Mouse (Mus musculus) heart, adult 9 months (tissue): Measurements from ENCODE around the gene Omp.

Experiments used
- DNase-seq, 2 experiments: peaks; one replicate each; pipeline ENCODE4 v3.0.0; 2022; ENCODE audit warnings: low spot score in 2 of 2

The Omp gene

DNA sequence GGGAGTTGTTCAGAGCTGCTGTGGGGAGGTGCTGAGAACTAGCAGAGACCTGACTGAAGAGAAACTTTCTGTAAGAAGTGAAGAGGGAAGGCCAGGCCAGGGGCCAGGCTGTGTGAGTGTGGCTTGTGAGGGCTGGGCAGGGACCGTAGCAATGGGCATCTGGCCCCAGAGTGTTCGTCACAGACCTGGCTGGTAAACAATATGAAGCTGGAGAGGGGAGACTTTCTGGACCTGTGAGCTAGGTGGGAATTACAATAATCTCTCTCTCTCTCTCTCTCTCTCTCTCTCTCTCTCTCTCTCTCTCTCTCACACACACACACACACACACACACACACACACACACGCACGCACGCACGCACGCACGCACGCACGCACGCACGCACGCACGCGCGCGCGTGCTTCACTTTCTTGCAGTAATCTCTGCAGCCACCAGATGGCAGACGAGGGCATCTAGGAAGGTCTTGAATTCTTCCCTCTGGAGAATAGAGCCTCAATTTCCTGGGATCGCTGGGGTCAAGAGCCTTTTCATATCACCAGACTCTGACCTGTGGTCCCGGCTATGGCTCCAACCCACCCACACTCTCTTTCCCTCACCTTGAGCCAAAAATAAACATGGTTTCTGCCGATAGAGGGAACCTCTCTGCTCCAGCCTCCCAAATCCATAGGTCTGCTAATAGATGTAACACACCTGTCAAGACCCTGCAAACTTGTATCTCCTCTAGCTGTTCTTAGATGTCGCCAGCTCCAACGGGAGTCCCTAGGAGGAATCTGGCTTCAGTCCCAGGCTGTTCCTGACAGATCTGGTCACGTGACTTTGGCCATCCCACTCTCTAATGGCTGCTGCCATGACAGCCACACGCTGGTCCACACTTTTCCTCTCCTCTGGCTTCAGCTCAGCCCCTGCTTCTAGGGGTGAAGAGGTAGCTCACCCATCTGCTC, 42.0 kb downstream of the Omp start:
- DNase-seq = peak in 1 of 2 experiments; percentile 77

GRCm38 (mm10) chr7:98102488-98102887, 42.8 kb downstream of the Omp start:
- no peak for DNase-seq

DNA sequence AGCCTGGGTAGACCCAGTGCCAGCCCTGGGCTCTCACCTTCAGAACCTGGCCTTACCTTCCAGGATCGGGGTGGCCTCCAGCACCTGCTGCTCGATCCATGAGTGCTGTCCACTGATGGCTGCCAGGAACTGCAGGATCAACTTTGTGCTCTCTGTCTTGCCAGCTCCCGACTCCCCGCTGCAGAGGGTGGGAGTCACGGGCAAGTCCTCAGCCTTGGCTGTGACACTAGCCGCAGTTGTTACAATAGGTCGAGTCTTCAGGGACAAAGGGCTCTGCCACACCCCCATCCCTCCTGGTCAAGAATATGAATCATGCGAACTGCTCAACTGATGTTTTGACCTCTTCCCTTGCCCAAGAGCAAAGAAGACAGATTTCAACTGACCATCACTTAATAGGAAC, 47.7 kb downstream of the Omp start:
- no peak for DNase-seq

DNA sequence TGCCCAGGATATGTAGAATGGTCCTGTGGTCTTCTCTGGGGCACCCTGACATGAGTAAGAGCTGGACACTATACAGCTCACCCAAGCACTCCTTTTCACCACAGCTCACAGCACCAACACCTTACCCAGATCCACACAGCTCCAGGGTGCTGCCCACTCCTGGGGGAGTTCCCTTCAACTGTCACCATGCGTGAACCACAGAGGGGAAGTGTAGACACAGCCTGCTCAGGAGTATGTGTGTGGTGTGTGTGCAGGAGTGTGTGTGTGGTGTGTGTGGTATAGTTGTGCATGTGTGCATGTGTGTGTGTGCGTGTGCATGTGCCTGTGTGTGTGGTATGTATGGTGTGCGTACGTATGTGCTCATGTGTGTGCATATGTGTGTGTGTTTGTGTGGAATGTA, 49.5 kb downstream of the Omp start:
- no peak for DNase-seq
